Mouse (Mus musculus) thymus, adult 2 months (tissue): Measurements from ENCODE around the gene Dennd1b.

Experiments
- CTCF ChIP-seq: fragments of 200-500 bp; IDR thresholded peaks from 2 replicates; pipeline ENCODE4 v1.5.1; 2012; ENCODE audit warnings: mild to moderate bottlenecking, control low read depth, low read length, moderate library complexity, borderline replicate concordance; ENCODE audit not compliant: control insufficient read depth, poor library complexity, insufficient read depth; ENCODE audit errors: extremely low read depth
- POLR2A ChIP-seq: fragments of 200-500 bp; IDR thresholded peaks from 2 replicates; pipeline ENCODE4 v1.6.1; 2012; ENCODE audit warnings: mild to moderate bottlenecking, low read length, control low read depth, moderate library complexity; ENCODE audit not compliant: control insufficient read depth, poor library complexity, insufficient read depth; ENCODE audit errors: extremely low read depth

DNA sequence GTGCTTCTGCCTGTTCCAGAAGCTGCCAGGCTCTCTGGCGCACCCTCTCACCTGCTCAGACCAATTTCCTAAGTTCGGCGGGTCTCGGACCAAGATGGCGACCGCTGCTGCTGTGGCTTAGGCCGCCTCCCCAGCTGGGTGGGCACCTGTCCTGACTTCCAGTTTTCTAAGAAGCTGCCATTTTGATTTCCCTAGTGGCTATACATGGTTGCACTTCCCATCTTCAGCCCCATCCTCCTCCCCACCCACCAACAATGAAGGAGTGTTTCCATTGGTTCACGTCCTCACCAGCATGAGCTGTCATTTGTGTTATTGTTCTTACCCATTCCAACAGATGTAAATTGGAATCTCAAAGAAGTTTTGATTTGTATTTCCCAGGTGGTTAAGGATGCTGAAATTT, 159.4 kb downstream of the Dennd1b start:
- TF ChIP-seq CTCF = no peak
- TF ChIP-seq POLR2A = no peak
